Mouse (Mus musculus): ENCODE data around the gene Ctf2.

DNA sequence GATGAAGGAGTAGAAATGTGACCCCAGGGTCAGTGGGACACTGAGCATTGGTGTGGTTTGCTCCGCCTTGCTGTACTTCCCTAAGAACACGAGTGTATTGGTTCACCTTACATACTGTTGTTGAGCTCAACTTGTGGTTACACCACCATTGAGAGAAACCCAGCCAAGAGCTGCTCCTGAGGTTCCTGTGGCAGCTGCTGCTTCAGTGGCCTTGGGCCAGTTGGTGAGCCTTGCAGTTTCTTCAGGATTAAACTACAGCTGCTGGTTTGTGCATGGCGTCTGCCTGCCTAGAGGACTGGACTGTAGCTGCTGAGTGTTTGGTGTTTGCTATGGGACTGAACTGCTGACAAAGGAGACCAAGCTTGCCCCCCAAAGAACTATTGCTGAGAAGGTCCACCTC, 20.5 kb downstream of the Ctf2 start:
- TF ChIP-seq CTCF (conservative IDR thresholded peaks at IDR 0.05 in 1 of 2, IDR thresholded peaks at IDR 0.05 in 1 of 2; ENCODE audit: low read depth in 2 of 2, low read length in 2 of 2) (no peak), ZNF384 (IDR thresholded peaks at IDR 0.05; ENCODE audit: low read depth, low read length) (no peak), EP300 (IDR thresholded peaks at IDR 0.05; ENCODE audit: low read length) (no peak), USF1 (IDR thresholded peaks at IDR 0.05; ENCODE audit: low read depth, low read length) (no peak), POLR2AphosphoS2 (IDR thresholded peaks at IDR 0.05; ENCODE audit: low read depth, low read length) (no peak)

Data from CH12.LX (cell line).